Mouse (Mus musculus) stomach, embryonic 14.5 days (tissue): Measurements from ENCODE around the gene Unc5cl. TPM values are rescaled to one million over a fixed set of nuclear protein-coding genes. Genes with fewer than 3 reads are reported as not detected.

Experiments
- ATAC-seq: fragments of 200-750 bp; cut with Nextera tagmentation; 2 replicates; pipeline ENCODE4 v1.8.0; 2017; ENCODE audit warnings: low read depth, moderate TSS enrichment; ENCODE audit not compliant: insufficient number of reproducible peaks, insufficient read depth, low FRiP score
- H3K27ac ChIP-seq: fragments of 300-500 bp; sonication (generic); 2 replicates; pipeline ENCODE4 v1.5.1; 2014; ENCODE audit warnings: mild to moderate bottlenecking, low read length, moderate library complexity, mixed read lengths
- H3K27me3 ChIP-seq: fragments of 300-500 bp; sonication (generic); 2 replicates; pipeline ENCODE4 v1.6.1; 2014; ENCODE audit warnings: low read length, control low read depth, mixed read lengths; ENCODE audit not compliant: control insufficient read depth, insufficient read depth
- H3K36me3 ChIP-seq: fragments of 300-500 bp; sonication (generic); 2 replicates; pipeline ENCODE4 v1.6.1; 2014; ENCODE audit warnings: mild to moderate bottlenecking, control low read depth, low read length, moderate library complexity, mixed read lengths; ENCODE audit not compliant: control insufficient read depth, insufficient read depth
- H3K4me1 ChIP-seq: fragments of 300-500 bp; sonication (generic); 2 replicates; pipeline ENCODE4 v1.6.1; 2014; ENCODE audit warnings: low read length, control low read depth, mixed read lengths; ENCODE audit not compliant: control insufficient read depth, insufficient read depth
- H3K4me2 ChIP-seq: fragments of 300-500 bp; sonication (generic); replicated peaks from 2 replicates; pipeline ENCODE4 v1.6.1; 2014; ENCODE audit warnings: low read depth, low read length, control low read depth
- H3K4me3 ChIP-seq: fragments of 300-500 bp; sonication (generic); 2 replicates; pipeline ENCODE4 v1.5.1; 2014; ENCODE audit warnings: low read depth, low read length, control low read depth
- H3K9ac ChIP-seq: fragments of 300-500 bp; sonication (generic); replicated peaks from 2 replicates; pipeline ENCODE4 v1.6.1; 2014; ENCODE audit warnings: low read depth, mild to moderate bottlenecking, control low read depth, low read length, moderate library complexity, mixed read lengths
- H3K9me3 ChIP-seq: fragments of 300-500 bp; sonication (generic); 2 replicates; pipeline ENCODE4 v1.6.1; 2016; ENCODE audit warnings: low read depth, low read length, control low read depth; ENCODE audit not compliant: control insufficient read depth
- WGBS: fragments of 180-500 bp; shearing (Covaris S2); extraction: QIAGEN DNeasy Blood & Tissue Kit; methylation state at CpG from one replicate; pipeline ENCODE4 v1.1.7; 2014; 5-methylcytosine and 5-hydroxymethylcytosine counted together
- polyA plus RNA-seq: library from polyadenylated mRNA; unstranded; fragments of >200 nt; fragmentation: Nextera tagmentation; extraction: Ambion mirVana; gene quantifications from 2 replicates; pipeline ENCODE4 v1.2.1, GENCODE M21; 2014

Unc5cl gene
- polyA plus RNA-seq, 1 experiment from 2014 or later = 11.6 TPM

DNA sequence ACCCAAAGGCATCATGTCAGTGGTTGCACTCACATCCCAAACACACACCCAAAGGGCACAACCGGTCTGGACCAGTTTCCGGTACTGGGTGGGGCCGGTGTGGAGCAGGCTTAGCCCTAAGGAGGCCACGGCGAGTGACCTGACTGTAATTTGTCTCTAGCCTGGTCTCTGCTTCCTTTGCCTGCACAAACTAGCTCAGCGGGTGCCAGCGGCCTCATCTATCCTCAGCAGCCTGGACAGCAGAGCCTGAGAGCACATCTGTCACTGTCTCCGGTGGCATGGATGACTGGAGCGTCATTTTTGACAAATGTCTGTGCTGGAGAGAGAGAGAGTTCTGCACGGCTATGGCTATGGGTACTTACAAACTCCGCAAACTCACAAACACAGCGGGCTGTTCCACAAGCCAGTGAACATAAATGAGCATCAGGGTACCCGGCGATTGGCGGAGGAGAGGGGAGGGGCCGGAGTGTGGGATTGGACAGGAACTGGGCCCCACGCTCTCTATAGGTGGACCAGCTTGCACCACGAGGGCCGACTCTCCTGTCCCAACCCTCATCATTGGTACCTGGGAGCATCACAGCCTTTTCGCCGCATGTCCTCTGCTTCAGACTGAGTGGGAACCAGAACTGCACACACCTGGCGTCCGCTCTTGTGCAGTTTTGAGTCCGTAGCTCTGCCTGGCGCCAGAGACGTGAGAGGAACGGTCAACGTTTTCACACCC lies 90.7 kb downstream of the Unc5cl start:
- Histone ChIP-seq H3K4me2 (peak overlapping the region; percentile 13), H3K9me3 (peaks cover 3% of the 10 kb centered on the region; the same call in 1 of the 2 replicates), H3K9ac (no peak overlapping the region), H3K27ac (no peak overlapping the region), H3K36me3 (no peaks in the 10 kb centered on the region), H3K27me3 (no peaks in the 10 kb centered on the region), H3K4me1 (0 out of 2 replicates have a peak, but pooled peaks cover 4% of the 10 kb centered on the region), H3K4me3 (no peak overlapping the region)
- WGBS = 57% methylated on average over 28 of the region's 28 CpGs
- no peak for ATAC-seq

DNA sequence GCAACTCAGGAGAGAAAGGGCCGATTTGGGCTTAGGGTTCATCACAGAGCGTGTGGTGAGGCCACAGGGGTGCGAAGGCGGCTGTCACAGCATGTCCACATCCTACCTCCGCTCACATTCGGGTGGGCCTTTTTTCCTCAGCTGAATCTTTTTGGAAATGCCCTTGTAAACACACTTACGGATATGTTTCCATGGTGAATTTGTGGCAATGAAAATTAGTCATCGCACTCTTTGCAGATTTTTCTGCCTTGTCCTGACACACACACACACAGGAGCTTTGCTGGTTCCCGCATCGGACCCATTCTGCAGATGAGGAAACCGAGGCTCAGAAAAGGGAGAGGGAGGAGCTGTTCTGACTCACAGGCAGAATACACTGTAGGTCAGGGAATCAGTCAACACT lies 91.3 kb downstream of the Unc5cl start:
- 88% methylated on average over 11 of the region's 11 CpGs for WGBS
- Histone ChIP-seq H3K4me3 (no peak overlapping the region), H3K4me2 (no peak overlapping the region), H3K36me3 (no peaks in the 10 kb centered on the region), H3K9ac (no peak overlapping the region), H3K27me3 (no peaks in the 10 kb centered on the region), H3K27ac (no peak overlapping the region), H3K9me3 (peaks cover 3% of the 10 kb centered on the region; the same call in 1 of the 2 replicates), H3K4me1 (0 out of 2 replicates have a peak, but pooled peaks cover 4% of the 10 kb centered on the region)
- no peak for ATAC-seq

DNA sequence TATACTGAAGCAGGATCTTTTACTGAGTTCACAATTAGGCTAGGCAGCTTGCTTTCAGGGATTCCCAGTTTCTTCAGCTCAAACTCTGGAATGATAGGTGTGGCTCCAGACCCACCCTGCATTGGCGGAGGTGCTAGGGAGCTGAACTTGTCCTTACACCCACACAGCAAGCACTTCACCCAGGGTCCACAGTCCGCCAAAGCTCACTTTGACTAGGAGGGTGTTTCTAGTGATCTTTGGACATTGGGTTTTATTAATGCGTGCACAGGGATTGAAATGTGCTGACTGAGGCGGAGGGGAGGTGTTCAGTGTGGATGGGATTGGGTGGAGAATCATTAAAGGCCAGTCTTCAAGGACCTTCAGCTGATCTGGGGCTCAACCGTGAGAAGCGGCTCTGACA lies 93.0 kb downstream of the Unc5cl start:
- no peak overlapping the region for H3K4me2 ChIP-seq
- no peak overlapping the region for H3K9ac ChIP-seq
- ATAC-seq = no peak

DNA sequence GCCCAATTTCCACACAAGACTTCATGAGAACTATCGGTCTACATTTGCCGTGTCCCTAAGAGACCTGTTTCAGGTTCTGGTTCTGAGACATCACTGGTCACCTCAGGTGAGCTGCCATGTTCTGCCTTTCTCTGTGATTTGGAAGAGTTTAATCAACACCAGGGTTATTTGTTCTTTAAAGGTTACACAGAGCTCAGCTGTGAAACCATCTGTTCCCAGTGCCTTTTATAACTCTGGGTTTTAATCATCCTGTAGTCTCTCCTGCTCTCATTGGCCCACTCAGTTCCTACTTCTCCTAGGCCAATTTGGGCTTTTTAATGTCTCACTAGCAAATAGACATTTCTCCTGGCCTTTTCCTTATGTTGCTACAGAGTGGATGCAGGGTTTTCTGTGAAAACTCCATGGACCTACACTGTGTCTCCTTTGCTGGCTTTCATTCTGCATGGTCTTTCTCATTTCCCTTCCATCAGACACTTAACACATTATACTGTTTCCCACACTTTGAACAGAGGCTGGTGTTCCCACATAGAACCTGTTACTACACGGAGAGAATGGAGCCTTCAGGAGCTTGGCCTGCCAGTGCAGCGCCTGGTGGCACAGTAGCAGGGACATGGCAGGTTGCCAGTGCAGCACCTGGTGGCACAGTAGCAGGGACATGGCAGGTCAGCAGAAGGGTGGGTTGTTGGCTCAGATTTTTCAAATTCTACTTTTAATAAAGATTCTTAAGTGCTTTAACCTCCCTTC lies 97.3 kb downstream of the Unc5cl start:
- Histone ChIP-seq H3K9me3 (peaks cover 3% of the 10 kb centered on the region; the same call in 1 of the 2 replicates), H3K4me2 (no peak overlapping the region), H3K4me3 (no peak overlapping the region), H3K9ac (no peak overlapping the region), H3K27me3 (no peaks in the 10 kb centered on the region), H3K36me3 (no peaks in the 10 kb centered on the region), H3K27ac (no peak overlapping the region), H3K4me1 (0 out of 2 replicates have a peak, but pooled peaks cover 2% of the 10 kb centered on the region)
- no peak for ATAC-seq
- WGBS = 85% methylated on average over 4 of the region's 4 CpGs

More for the DNA sequence above, 93.0 kb downstream of the Unc5cl start:
- Histone ChIP-seq H3K4me3 (no peak overlapping the region), H3K4me1 (0 out of 2 replicates have a peak, but pooled peaks cover 4% of the 10 kb centered on the region), H3K9me3 (peaks cover 3% of the 10 kb centered on the region; the same call in 1 of the 2 replicates), H3K27me3 (no peaks in the 10 kb centered on the region), H3K27ac (no peak overlapping the region), H3K36me3 (no peaks in the 10 kb centered on the region)
- 64% methylated on average over 6 of the region's 6 CpGs for WGBS

DNA sequence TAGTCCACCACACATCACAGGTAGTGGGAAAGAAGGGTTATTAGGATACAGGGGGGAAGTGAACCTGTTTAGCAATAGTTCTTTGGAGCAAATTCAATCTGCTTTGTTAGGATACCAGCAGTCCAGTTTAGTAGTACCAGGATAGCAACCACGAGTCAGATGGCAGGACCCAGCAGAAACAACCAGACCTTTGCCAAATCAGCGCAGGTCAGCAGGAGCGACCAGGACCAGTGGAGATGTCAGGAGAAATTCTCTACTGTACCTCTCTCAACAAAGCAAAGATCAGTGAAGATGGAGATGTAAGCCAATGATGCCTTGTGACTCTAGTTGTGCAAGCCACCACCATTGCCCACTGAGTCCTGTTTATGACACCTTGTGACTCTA lies 97.8 kb downstream of the Unc5cl start:
- 89% methylated on average over 3 of the region's 3 CpGs for WGBS
- peaks cover 3% of the 10 kb centered on the region; the same call in 1 of the 2 replicates for H3K9me3 ChIP-seq
- H3K9ac ChIP-seq = no peak overlapping the region
- no peak for ATAC-seq
- H3K4me2 ChIP-seq = no peak overlapping the region
- H3K27me3 ChIP-seq = no peaks in the 10 kb centered on the region
- H3K36me3 ChIP-seq = no peaks in the 10 kb centered on the region
- H3K4me3 ChIP-seq = no peak overlapping the region
- H3K27ac ChIP-seq = no peak overlapping the region
- 0 out of 2 replicates have a peak, but pooled peaks cover 2% of the 10 kb centered on the region for H3K4me1 ChIP-seq

DNA sequence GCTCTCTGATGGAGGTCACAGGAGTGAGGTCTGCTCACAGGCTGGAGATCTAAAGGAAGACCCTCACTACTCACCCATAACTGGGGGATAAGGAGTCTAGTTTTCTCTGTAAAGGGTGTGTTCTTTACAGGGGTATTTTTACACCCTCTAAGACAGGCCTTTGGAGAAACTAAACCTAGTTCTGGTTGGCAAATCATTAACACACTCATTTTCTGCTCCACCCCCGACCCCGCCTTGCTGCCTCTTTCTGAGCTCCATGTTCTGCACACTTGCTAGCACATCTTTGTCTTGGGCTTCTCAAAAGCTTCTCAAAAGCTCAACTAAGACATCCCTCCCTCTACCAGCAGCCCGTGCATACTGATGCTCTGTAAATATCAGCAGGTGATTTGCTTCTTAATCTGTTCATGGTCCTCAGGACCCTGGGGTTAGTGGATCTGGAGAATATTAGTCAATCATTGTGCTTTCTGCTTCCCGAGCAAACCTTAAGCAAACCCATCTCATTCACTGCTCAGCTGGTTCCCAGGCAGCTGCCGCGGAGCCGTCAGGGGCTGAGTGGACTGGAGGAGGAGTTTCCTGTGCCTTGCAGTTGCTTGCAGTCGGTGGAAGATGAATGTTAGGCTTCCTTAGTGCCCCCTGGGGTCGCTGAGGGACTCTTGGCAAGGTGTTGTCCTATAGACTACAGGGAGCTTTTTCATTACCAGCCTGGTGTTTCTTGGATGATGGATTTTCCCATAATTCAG lies 101.7 kb downstream of the Unc5cl start:
- H3K4me1 ChIP-seq = 0 out of 2 replicates have a peak, but pooled peaks cover 2% of the 10 kb centered on the region
- H3K27me3 ChIP-seq = no peaks in the 10 kb centered on the region
- 23% methylated on average over 9 of the region's 9 CpGs for WGBS
- no peak for ATAC-seq
- no peak overlapping the region for H3K4me3 ChIP-seq
- H3K4me2 ChIP-seq = no peak overlapping the region
- no peaks in the 10 kb centered on the region for H3K36me3 ChIP-seq
- no peak overlapping the region for H3K9ac ChIP-seq
- H3K27ac ChIP-seq = no peak overlapping the region
- no peaks in the 10 kb centered on the region for H3K9me3 ChIP-seq

DNA sequence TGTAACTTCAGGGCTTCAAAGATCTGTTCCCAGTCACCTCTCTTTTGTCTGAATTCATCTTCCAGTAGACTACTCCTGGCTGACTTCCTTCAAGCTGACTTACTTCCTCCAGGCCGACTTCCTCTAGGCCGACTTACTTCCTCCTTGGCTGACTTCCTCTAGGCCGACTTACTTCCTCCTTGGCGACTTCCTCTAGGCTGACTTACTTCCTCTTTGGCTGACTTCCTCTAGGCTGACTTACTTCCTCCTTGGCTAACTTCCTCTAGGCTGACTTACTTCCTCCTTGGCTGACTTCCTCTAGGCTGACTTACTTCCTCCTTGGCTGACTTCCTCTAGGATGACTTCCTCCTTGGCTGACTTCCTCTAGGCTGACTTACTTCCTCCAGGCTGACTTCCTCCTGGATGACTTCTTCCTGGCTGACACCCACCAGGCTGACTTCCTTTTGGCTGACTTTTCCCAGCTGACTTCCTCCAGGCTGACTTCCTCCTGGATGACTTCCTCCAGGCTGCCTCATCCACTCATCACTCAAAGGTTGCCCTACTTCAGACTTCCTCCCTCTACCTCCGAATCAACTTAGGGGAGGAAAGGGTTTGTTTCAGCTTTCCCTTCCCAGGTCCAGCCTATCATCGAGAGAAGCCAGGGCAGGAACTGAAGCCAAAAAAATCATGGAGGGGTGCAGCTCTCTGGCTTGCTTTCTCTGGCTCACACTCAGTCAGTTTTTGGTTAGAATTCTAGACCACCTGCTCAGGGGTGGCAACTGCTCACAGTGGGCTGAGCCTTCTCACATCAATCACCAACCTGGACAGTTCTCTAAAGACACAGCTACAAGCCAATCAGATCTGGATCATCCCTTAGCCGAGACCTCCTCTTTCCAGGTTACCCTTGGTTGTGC lies 103.4 kb downstream of the Unc5cl start:
- Histone ChIP-seq H3K9ac (no peak overlapping the region), H3K9me3 (no peaks in the 10 kb centered on the region), H3K27me3 (no peaks in the 10 kb centered on the region), H3K36me3 (no peaks in the 10 kb centered on the region), H3K27ac (no peak overlapping the region), H3K4me2 (no peak overlapping the region), H3K4me1 (0 out of 2 replicates have a peak, but pooled peaks cover 2% of the 10 kb centered on the region), H3K4me3 (no peak overlapping the region)
- no peak for ATAC-seq
- WGBS = 84% methylated on average over 7 of the region's 7 CpGs
